In the genomic region with DNA sequence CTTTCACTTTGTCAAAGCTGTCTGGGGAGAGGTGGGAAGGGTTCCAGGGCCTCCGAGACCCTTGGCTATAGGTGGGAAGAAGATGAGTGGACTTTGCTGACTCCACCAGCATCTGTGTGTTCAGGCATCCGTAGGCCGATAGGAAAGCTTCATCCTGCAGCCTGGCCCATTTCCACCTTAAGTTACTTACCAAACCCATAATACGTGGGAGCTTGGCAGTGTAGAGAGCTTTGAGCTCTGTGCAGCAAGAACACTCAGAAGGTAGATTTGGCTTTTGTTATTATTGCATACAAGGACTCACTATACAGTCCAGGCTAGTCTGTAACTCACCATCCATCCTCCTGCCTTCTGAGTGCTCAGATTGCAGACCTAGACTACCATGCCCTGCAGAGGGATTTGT, we compare ENCODE assay signal across 12 mouse cellular contexts.
"Had no signal": no experiment of that assay in that cellular context is flagged by ENCODE, and none has a peak within 500 bp of the region (broad histone marks: within the 10 kb centered on the region; RNA-seq: fewer than 3 reads in every experiment).

No protein-coding gene starts in this region.

- H3K36me3 ChIP-seq: kidney, embryonic 15.5 days; liver, embryonic 12.5 days; midbrain, embryonic 12.5 days; neural tube, embryonic 13.5 days had no signal

- H3K4me3 ChIP-seq: kidney, embryonic 15.5 days; liver, embryonic 12.5 days; midbrain, embryonic 12.5 days; neural tube, embryonic 13.5 days had no signal

- H3K4me2 ChIP-seq: kidney, embryonic 15.5 days; liver, embryonic 12.5 days; lung, embryonic 14.5 days; midbrain, embryonic 12.5 days; neural tube, embryonic 13.5 days had no signal

- DNase-seq: kidney, adult 2 months; kidney, postnatal 14 days; left cerebral cortex, postnatal 4 days; lung, embryonic 14.5 days; lung, postnatal 14 days; right cerebral cortex, postnatal 14 days; thymus, postnatal 14 days had no signal

- H3K4me1 ChIP-seq: kidney, embryonic 15.5 days; liver, embryonic 12.5 days; midbrain, embryonic 12.5 days; neural tube, embryonic 13.5 days had no signal

- ATAC-seq: liver, embryonic 12.5 days; midbrain, embryonic 16.5 days had no signal

- H3K27ac ChIP-seq: kidney, embryonic 15.5 days; liver, embryonic 12.5 days; midbrain, embryonic 12.5 days; neural tube, embryonic 13.5 days had no signal

- H3K9me3 ChIP-seq: kidney, embryonic 15.5 days; liver, embryonic 12.5 days; midbrain, embryonic 12.5 days; neural tube, embryonic 13.5 days had no signal

- H3K9ac ChIP-seq: kidney, embryonic 15.5 days; liver, embryonic 12.5 days; lung, embryonic 14.5 days; midbrain, embryonic 12.5 days; neural tube, embryonic 13.5 days had no signal
